Mouse (Mus musculus) liver, embryonic 13.5 days (tissue): Measurements from ENCODE around the gene Isl2. TPM values are rescaled to one million over a fixed set of nuclear protein-coding genes. Genes with fewer than 3 reads are reported as not detected.

ENCODE experiments used
- ATAC-seq: fragments of 200-750 bp; cut with Nextera tagmentation; 2 replicates; pipeline ENCODE4 v1.8.0; 2017; ENCODE audit warnings: low read depth, mild to moderate bottlenecking, moderate number of reproducible peaks, moderate library complexity
- DNase-seq: peaks from one replicate; pipeline ENCODE4 v3.0.0; 2022
- H3K27ac ChIP-seq: fragments of 300-500 bp; sonication (generic); 2 replicates; pipeline ENCODE4 v1.5.1; 2015; ENCODE audit warnings: moderate library complexity, mild to moderate bottlenecking, inconsistent platforms
- H3K27me3 ChIP-seq: fragments of 300-500 bp; sonication (generic); 2 replicates; pipeline ENCODE4 v1.6.1; 2015; ENCODE audit warnings: mild to moderate bottlenecking, inconsistent platforms
- H3K36me3 ChIP-seq: fragments of 300-500 bp; sonication (generic); 2 replicates; pipeline ENCODE4 v1.6.1; 2015; ENCODE audit warnings: mild to moderate bottlenecking, inconsistent platforms
- H3K4me1 ChIP-seq: fragments of 300-500 bp; sonication (generic); replicated peaks from 2 replicates; pipeline ENCODE4 v1.6.1; 2015; ENCODE audit warnings: inconsistent platforms
- H3K4me2 ChIP-seq: fragments of 300-500 bp; sonication (generic); 2 replicates; pipeline ENCODE4 v1.6.1; 2015; ENCODE audit warnings: inconsistent platforms, mild to moderate bottlenecking, moderate library complexity
- H3K4me3 ChIP-seq: fragments of 300-500 bp; sonication (generic); replicated peaks from 2 replicates; pipeline ENCODE4 v1.5.1; 2015; ENCODE audit warnings: mild to moderate bottlenecking, inconsistent platforms
- H3K9ac ChIP-seq: fragments of 300-500 bp; sonication (generic); 2 replicates; pipeline ENCODE4 v1.6.1; 2015; ENCODE audit warnings: mild to moderate bottlenecking, inconsistent platforms
- H3K9me3 ChIP-seq: fragments of 300-500 bp; sonication (generic); replicated peaks from 2 replicates; pipeline ENCODE4 v1.6.1; 2016; ENCODE audit warnings: inconsistent platforms
- WGBS: fragments of 180-500 bp; shearing (Covaris S2); methylation state at CpG from one replicate; pipeline ENCODE4 v1.1.7; 2015; ENCODE audit not compliant: insufficient replicate concordance; 5-methylcytosine and 5-hydroxymethylcytosine counted together
- polyA plus RNA-seq: library from polyadenylated mRNA; unstranded; fragments of >200 nt; fragmentation: Nextera tagmentation; extraction: Ambion mirVana; gene quantifications from 2 replicates; pipeline ENCODE4 v1.2.1, GENCODE M21; 2015

Gene Isl2
- polyA plus RNA-seq, 1 experiment from 2014 or later, result 0.29 TPM

- Histone ChIP-seq H3K27me3 (peaks cover 94% of the 10 kb centered on the region), H3K4me1 (peaks cover 31% of the 10 kb centered on the region), H3K4me3 (peak overlapping the region; percentile 51), H3K27ac (no peak overlapping the region), H3K36me3 (no peaks in the 10 kb centered on the region), H3K4me2 (peak overlapping the region; percentile 63), H3K9ac (no peak overlapping the region), H3K9me3 (no peaks in the 10 kb centered on the region)
- DNase-seq, result no peak
- no peak for ATAC-seq
- 2% methylated on average over 12 of the region's 12 CpGs for WGBS
These were observed 1.9 kb downstream of the Isl2 start for GRCm38 (mm10) chr9:55540391-55540770.

GRCm38 (mm10) chr9:55540888-55541287 is 2.4 kb downstream of the Isl2 start:
- H3K36me3 ChIP-seq, result no peaks in the 10 kb centered on the region
- DNase-seq, result peak; percentile 36
- WGBS, result 2% methylated on average over 28 of the region's 28 CpGs
- H3K27me3 ChIP-seq, result peaks cover 99% of the 10 kb centered on the region
- H3K27ac ChIP-seq, result no peak overlapping the region
- no peaks in the 10 kb centered on the region; the same call in 1 of the 2 replicates for H3K9me3 ChIP-seq
- peak overlapping the region; percentile 51 for H3K4me3 ChIP-seq
- peak overlapping the region; percentile 63 for H3K4me2 ChIP-seq
- H3K9ac ChIP-seq, result no peak overlapping the region
- peak; percentile 51; the same call in 1 of the 2 replicates for ATAC-seq
- H3K4me1 ChIP-seq, result peaks cover 35% of the 10 kb centered on the region

- Histone ChIP-seq H3K4me1 (peaks cover 43% of the 10 kb centered on the region), H3K9ac (no peak overlapping the region), H3K36me3 (no peaks in the 10 kb centered on the region), H3K27me3 (peaks cover 100% of the 10 kb centered on the region), H3K27ac (no peak overlapping the region), H3K4me2 (peak overlapping the region; percentile 63), H3K9me3 (peaks cover 6% of the 10 kb centered on the region; the same call in 1 of the 2 replicates), H3K4me3 (peak overlapping the region; percentile 51)
- under 1% methylated on average over 59 of the region's 59 CpGs for WGBS
- no peak for ATAC-seq
- no peak for DNase-seq
These were observed 3.4 kb downstream of the Isl2 start for GRCm38 (mm10) chr9:55541681-55542365.

- H3K4me2 ChIP-seq, result peak overlapping the region; percentile 63
- H3K9me3 ChIP-seq, result peaks cover 6% of the 10 kb centered on the region; the same call in 1 of the 2 replicates
- H3K9ac ChIP-seq, result no peak overlapping the region
- ATAC-seq (no peak), DNase-seq (no peak)
- WGBS, result 3% methylated on average over 59 of the region's 59 CpGs
- H3K4me3 ChIP-seq, result peak overlapping the region; percentile 51
- H3K36me3 ChIP-seq, result no peaks in the 10 kb centered on the region
- no peak overlapping the region for H3K27ac ChIP-seq
- H3K4me1 ChIP-seq, result peaks cover 43% of the 10 kb centered on the region
- peaks cover 100% of the 10 kb centered on the region for H3K27me3 ChIP-seq
These were observed 4.2 kb downstream of the Isl2 start for GRCm38 (mm10) chr9:55542366-55543325.

GRCm38 (mm10) chr9:55543336-55543702 is 4.8 kb downstream of the Isl2 start:
- Histone ChIP-seq H3K27me3 (peaks cover 100% of the 10 kb centered on the region), H3K9me3 (peaks cover 6% of the 10 kb centered on the region; the same call in 1 of the 2 replicates), H3K4me3 (no peak overlapping the region), H3K9ac (no peak overlapping the region), H3K27ac (no peak overlapping the region), H3K4me1 (peaks cover 43% of the 10 kb centered on the region), H3K4me2 (no peak overlapping the region), H3K36me3 (no peaks in the 10 kb centered on the region)
- ATAC-seq (no peak), DNase-seq (no peak)
- 12% methylated on average over 8 of the region's 8 CpGs for WGBS

- Histone ChIP-seq H3K27me3 (peaks cover 100% of the 10 kb centered on the region), H3K27ac (no peak overlapping the region), H3K4me1 (peaks cover 43% of the 10 kb centered on the region), H3K4me2 (peak overlapping the region; percentile 34), H3K36me3 (no peaks in the 10 kb centered on the region), H3K4me3 (peak overlapping the region; percentile 22; the same call in 1 of the 2 replicates), H3K9ac (no peak overlapping the region), H3K9me3 (peaks cover 6% of the 10 kb centered on the region; the same call in 1 of the 2 replicates)
- WGBS, result 2% methylated on average over 46 of the region's 46 CpGs
- DNase-seq (no peak), ATAC-seq (no peak)
These were observed 5.4 kb downstream of the Isl2 start for GRCm38 (mm10) chr9:55543703-55544401.

- Histone ChIP-seq H3K36me3 (no peaks in the 10 kb centered on the region), H3K9ac (no peak overlapping the region), H3K27ac (no peak overlapping the region), H3K4me1 (peaks cover 43% of the 10 kb centered on the region), H3K4me2 (peak overlapping the region; percentile 17; the same call in 1 of the 2 replicates), H3K9me3 (peaks cover 6% of the 10 kb centered on the region; the same call in 1 of the 2 replicates), H3K27me3 (peaks cover 100% of the 10 kb centered on the region), H3K4me3 (peak overlapping the region; percentile 14)
- WGBS, result 3% methylated on average over 30 of the region's 30 CpGs
- no peak for DNase-seq
- no peak for ATAC-seq
These were observed 6.5 kb downstream of the Isl2 start for GRCm38 (mm10) chr9:55544861-55545555.

- Histone ChIP-seq H3K4me2 (peak overlapping the region; percentile 56; the same call in 1 of the 2 replicates), H3K27me3 (peaks cover 95% of the 10 kb centered on the region)
- DNase-seq, result no peak
These were observed 7.2 kb downstream of the Isl2 start for GRCm38 (mm10) chr9:55545556-55546175.

GRCm38 (mm10) chr9:55546176-55547010 is 7.9 kb downstream of the Isl2 start:
- DNase-seq (peak; percentile 34), ATAC-seq (peak; percentile 64; the same call in 1 of the 2 replicates)
- H3K4me2 ChIP-seq, result peak overlapping the region; percentile 56
- H3K9ac ChIP-seq, result no peak overlapping the region
- H3K9me3 ChIP-seq, result peaks cover 6% of the 10 kb centered on the region; the same call in 1 of the 2 replicates
- 3% methylated on average over 63 of the region's 63 CpGs for WGBS
- no peaks in the 10 kb centered on the region for H3K36me3 ChIP-seq
- H3K27me3 ChIP-seq, result peaks cover 87% of the 10 kb centered on the region
- H3K27ac ChIP-seq, result no peak overlapping the region
- H3K4me1 ChIP-seq, result peaks cover 31% of the 10 kb centered on the region
- H3K4me3 ChIP-seq, result peak overlapping the region; percentile 35

More at GRCm38 (mm10) chr9:55545556-55546175, 7.2 kb downstream of the Isl2 start:
- Histone ChIP-seq H3K4me1 (peaks cover 38% of the 10 kb centered on the region), H3K36me3 (no peaks in the 10 kb centered on the region), H3K9ac (no peak overlapping the region), H3K4me3 (peak overlapping the region; percentile 35), H3K9me3 (peaks cover 6% of the 10 kb centered on the region; the same call in 1 of the 2 replicates), H3K27ac (no peak overlapping the region)
- WGBS, result 9% methylated on average over 41 of the region's 41 CpGs
- ATAC-seq, result no peak
